In genomic region chr2:102700695-102701094, GRCm38 (mm10) we compare ENCODE assay signal across 22 mouse cellular contexts. TPM values are rescaled to one million over a fixed set of nuclear protein-coding genes. Genes with fewer than 3 reads are reported as not detected.
"Had no signal": no experiment of that assay in that cellular context is flagged by ENCODE, and none has a peak within 500 bp of the region (broad histone marks: within the 10 kb centered on the region; RNA-seq: fewer than 3 reads in every experiment).

No protein-coding gene starts in this region.

- ATAC-seq: liver, embryonic 12.5 days; midbrain, embryonic 13.5 days; midbrain, embryonic 16.5 days had no signal

- H3K9me3 ChIP-seq: limb, embryonic 10.5 days; limb, embryonic 13.5 days; liver, embryonic 12.5 days; liver, embryonic 15.5 days; lung, embryonic 15.5 days; megakaryocyte, embryonic 14.5 days; midbrain, embryonic 10.5 days; midbrain, embryonic 13.5 days; neural tube, embryonic 13.5 days had no signal

- H3K9ac ChIP-seq: limb, embryonic 13.5 days; liver, embryonic 12.5 days; liver, embryonic 15.5 days; lung, embryonic 15.5 days; midbrain, embryonic 13.5 days; neural tube, embryonic 13.5 days had no signal

- H3K4me2 ChIP-seq: limb, embryonic 13.5 days; liver, embryonic 12.5 days; liver, embryonic 15.5 days; lung, embryonic 15.5 days; midbrain, embryonic 13.5 days; neural tube, embryonic 13.5 days had no signal

- H3K4me1 ChIP-seq: limb, embryonic 10.5 days; limb, embryonic 13.5 days; liver, embryonic 12.5 days; liver, embryonic 15.5 days; lung, embryonic 15.5 days; megakaryocyte, embryonic 14.5 days; midbrain, embryonic 10.5 days; midbrain, embryonic 13.5 days had no signal

- H3K27me3 ChIP-seq: lung, embryonic 15.5 days; midbrain, embryonic 13.5 days; neural tube, embryonic 13.5 days had no signal

- H3K4me3 ChIP-seq: limb, embryonic 10.5 days; limb, embryonic 13.5 days; liver, embryonic 12.5 days; liver, embryonic 15.5 days; lung, embryonic 15.5 days; megakaryocyte, embryonic 14.5 days; midbrain, embryonic 10.5 days; midbrain, embryonic 13.5 days; myocyte; neural tube, embryonic 13.5 days had no signal

- DNase-seq: kidney, adult 2 months; kidney, postnatal 10 days; kidney, postnatal 36 days; layer of hippocampus, postnatal 36 days; liver; lung, adult 18-20 months; lung, postnatal 10 days; lung, postnatal 4 days; thymus, adult 18-20 months; thymus, postnatal 36 days had no signal

- H3K36me3 ChIP-seq: limb, embryonic 10.5 days; limb, embryonic 13.5 days; liver, embryonic 12.5 days; liver, embryonic 15.5 days; lung, embryonic 15.5 days; midbrain, embryonic 10.5 days; midbrain, embryonic 13.5 days; neural tube, embryonic 13.5 days had no signal

- H3K27ac ChIP-seq: limb, embryonic 10.5 days; limb, embryonic 13.5 days; liver, embryonic 12.5 days; liver, embryonic 15.5 days; lung, embryonic 15.5 days; midbrain, embryonic 10.5 days; midbrain, embryonic 13.5 days; neural tube, embryonic 13.5 days had no signal

RNA-seq across cellular contexts. Expression of gene Slc1a2, which starts 42.2 kb away (rescaled TPM):
- total RNA-seq: monocyte, adult 5-6 weeks had no signal
